Mouse (Mus musculus): ENCODE measurements around the gene Tma7. TPM values are rescaled to one million over a fixed set of nuclear protein-coding genes. Genes with fewer than 3 reads are reported as not detected.

Gene Tma7
- total RNA-seq, 1 experiment from 2014 or later = 100 TPM

- ATAC-seq (ENCODE audit: extremely low read depth, insufficient number of reproducible peaks, low FRiP score, poor library complexity, severe bottlenecking) = no peak
Measured at GRCm38 (mm10) chr9:109084922-109085321, 2.5 kb upstream of the Tma7 start.

- ATAC-seq (ENCODE audit: extremely low read depth, insufficient number of reproducible peaks, low FRiP score, poor library complexity, severe bottlenecking) = no peak
Measured at GRCm38 (mm10) chr9:109081749-109082123, 651 bp downstream of the Tma7 start.

- ATAC-seq (ENCODE audit: extremely low read depth, insufficient number of reproducible peaks, low FRiP score, poor library complexity, severe bottlenecking) = no peak
Measured at GRCm38 (mm10) chr9:109080516-109080915, 1.9 kb downstream of the Tma7 start.

- peak; percentile 97 for ATAC-seq (ENCODE audit: extremely low read depth, insufficient number of reproducible peaks, low FRiP score, poor library complexity, severe bottlenecking)
Measured at GRCm38 (mm10) chr9:109073661-109074573, 8.5 kb downstream of the Tma7 start, which contains the start of gene Atrip. TSS of gene Atrip (minus strand) at chr9:109074124.

- no peak for ATAC-seq (ENCODE audit: extremely low read depth, insufficient number of reproducible peaks, low FRiP score, poor library complexity, severe bottlenecking)
Measured at GRCm38 (mm10) chr9:109068095-109068735, 14.2 kb downstream of the Tma7 start.

- ATAC-seq (ENCODE audit: extremely low read depth, insufficient number of reproducible peaks, low FRiP score, poor library complexity, severe bottlenecking) = no peak
Measured at GRCm38 (mm10) chr9:109060898-109061295, 21.5 kb downstream of the Tma7 start.

- no peak for ATAC-seq (ENCODE audit: extremely low read depth, insufficient number of reproducible peaks, low FRiP score, poor library complexity, severe bottlenecking)
Measured at GRCm38 (mm10) chr9:109060184-109060897, 22.0 kb downstream of the Tma7 start.

GRCm38 (mm10) chr9:109059136-109059903 lies 23.1 kb downstream of the Tma7 start, which contains the start of gene Trex1:
TSS of gene Trex1 (minus strand) at chr9:109059734.
- ATAC-seq (ENCODE audit: extremely low read depth, insufficient number of reproducible peaks, low FRiP score, poor library complexity, severe bottlenecking) = peak; percentile 66

GRCm38 (mm10) chr9:109058006-109058765 lies 24.2 kb downstream of the Tma7 start:
- ATAC-seq (ENCODE audit: extremely low read depth, insufficient number of reproducible peaks, low FRiP score, poor library complexity, severe bottlenecking) = no peak

- no peak for ATAC-seq (ENCODE audit: extremely low read depth, insufficient number of reproducible peaks, low FRiP score, poor library complexity, severe bottlenecking)
Measured at GRCm38 (mm10) chr9:109057543-109057942, 24.8 kb downstream of the Tma7 start.

GRCm38 (mm10) chr9:109056916-109057315 lies 25.5 kb downstream of the Tma7 start:
- ATAC-seq (ENCODE audit: extremely low read depth, insufficient number of reproducible peaks, low FRiP score, poor library complexity, severe bottlenecking) = no peak

GRCm38 (mm10) chr9:109056081-109056690 lies 26.2 kb downstream of the Tma7 start:
- ATAC-seq (ENCODE audit: extremely low read depth, insufficient number of reproducible peaks, low FRiP score, poor library complexity, severe bottlenecking) = no peak

GRCm38 (mm10) chr9:109055271-109056030 lies 26.9 kb downstream of the Tma7 start:
- no peak for ATAC-seq (ENCODE audit: extremely low read depth, insufficient number of reproducible peaks, low FRiP score, poor library complexity, severe bottlenecking)

- ATAC-seq (ENCODE audit: extremely low read depth, insufficient number of reproducible peaks, low FRiP score, poor library complexity, severe bottlenecking) = peak; percentile 31
Measured at GRCm38 (mm10) chr9:109054712-109055111, 27.7 kb downstream of the Tma7 start.

- ATAC-seq (ENCODE audit: extremely low read depth, insufficient number of reproducible peaks, low FRiP score, poor library complexity, severe bottlenecking) = no peak
Measured at GRCm38 (mm10) chr9:109053851-109054250, 28.5 kb downstream of the Tma7 start.

GRCm38 (mm10) chr9:109053366-109053765 lies 29.0 kb downstream of the Tma7 start:
- ATAC-seq (ENCODE audit: extremely low read depth, insufficient number of reproducible peaks, low FRiP score, poor library complexity, severe bottlenecking) = no peak

Measured in neutrophil, adult 5-6 weeks (primary cell).